Mouse (Mus musculus): ENCODE measurements around the gene Bdh2. TPM values are rescaled to one million over a fixed set of nuclear protein-coding genes. Genes with fewer than 3 reads are reported as not detected.
A peak's percentile ranks its signal among the peaks of the same experiment; 100 is the strongest.

Gene Bdh2
- polyA plus RNA-seq, 1 experiment from 2014 or later, result 5.7 TPM

DNA sequence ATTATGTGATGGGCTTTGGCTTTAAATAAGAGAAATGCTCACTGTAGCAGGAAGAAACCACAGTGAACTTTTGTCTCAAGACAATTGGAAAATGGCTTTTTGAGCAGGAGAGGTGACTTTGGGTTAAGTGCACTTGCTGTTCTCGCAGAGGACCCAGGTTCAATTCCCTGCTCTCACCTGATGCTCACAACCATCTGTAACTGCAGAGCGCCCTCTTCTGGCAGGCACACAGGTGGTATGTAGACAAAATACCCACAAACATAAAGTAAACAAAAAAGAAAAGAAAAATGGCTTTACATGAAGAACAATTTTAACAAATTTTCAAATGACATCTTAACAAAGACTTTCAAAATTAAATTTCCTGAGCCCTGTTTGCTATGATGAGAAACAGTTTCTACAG is 46.6 kb downstream of the Bdh2 start:
- no peak for DNase-seq (ENCODE audit: low spot score, missing footprints)
- 65% methylated on average over 2 of the region's 2 CpGs for WGBS
- H3K4me1 ChIP-seq (ENCODE audit: control insufficient read depth, insufficient read depth, low read length), result peaks cover 4% of the 10 kb centered on the region; the same call in 1 of the 2 replicates

DNA sequence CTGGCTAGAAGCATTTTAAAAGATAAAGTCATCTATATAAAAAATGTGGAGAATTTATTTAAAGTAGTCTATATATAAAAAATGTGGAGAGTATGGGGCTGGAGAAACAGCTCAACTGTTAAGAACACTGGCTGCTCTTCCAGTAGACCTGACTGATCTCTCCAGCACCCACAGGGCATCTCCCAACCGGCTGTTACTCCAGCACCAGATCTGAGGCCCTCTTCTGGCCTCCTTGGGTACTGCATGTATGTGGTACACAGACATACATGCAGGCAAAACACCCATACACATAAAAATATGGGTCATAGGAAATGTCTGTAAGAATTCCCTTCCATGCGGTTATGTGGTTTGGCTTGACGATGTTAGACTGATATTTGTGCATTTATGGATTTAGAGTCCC is 47.5 kb downstream of the Bdh2 start:
- H3K4me2 ChIP-seq, result no peak overlapping the region
- peak; percentile 95 for DNase-seq (ENCODE audit: low spot score, missing footprints)
- no peaks in the 10 kb centered on the region for H3K27me3 ChIP-seq (ENCODE audit: control insufficient read depth, insufficient read depth, low read length)
- ATAC-seq (ENCODE audit: low FRiP score), result no peak
- no peak overlapping the region for H3K4me3 ChIP-seq (ENCODE audit: low read depth, low read length)
- no peak overlapping the region for H3K27ac ChIP-seq (ENCODE audit: low read depth, low read length)
- H3K9ac ChIP-seq (ENCODE audit: low read length), result no peak overlapping the region
- no peaks in the 10 kb centered on the region for H3K36me3 ChIP-seq (ENCODE audit: control insufficient read depth, insufficient read depth, low read length)
- H3K9me3 ChIP-seq (ENCODE audit: control insufficient read depth, low read length), result no peaks in the 10 kb centered on the region
- H3K4me1 ChIP-seq (ENCODE audit: control insufficient read depth, insufficient read depth, low read length), result peaks cover 4% of the 10 kb centered on the region; the same call in 1 of the 2 replicates
- WGBS, result 50% methylated on average over 3 of the region's 3 CpGs

More for the DNA sequence above, 46.6 kb downstream of the Bdh2 start:
- H3K27ac ChIP-seq (ENCODE audit: low read depth, low read length), result no peak overlapping the region
- H3K4me3 ChIP-seq (ENCODE audit: low read depth, low read length), result no peak overlapping the region
- no peak overlapping the region for H3K9ac ChIP-seq (ENCODE audit: low read length)
- H3K4me2 ChIP-seq, result no peak overlapping the region
- no peak for ATAC-seq (ENCODE audit: low FRiP score)
- H3K27me3 ChIP-seq (ENCODE audit: control insufficient read depth, insufficient read depth, low read length), result no peaks in the 10 kb centered on the region
- H3K36me3 ChIP-seq (ENCODE audit: control insufficient read depth, insufficient read depth, low read length), result no peaks in the 10 kb centered on the region
- no peaks in the 10 kb centered on the region for H3K9me3 ChIP-seq (ENCODE audit: control insufficient read depth, low read length)

DNA sequence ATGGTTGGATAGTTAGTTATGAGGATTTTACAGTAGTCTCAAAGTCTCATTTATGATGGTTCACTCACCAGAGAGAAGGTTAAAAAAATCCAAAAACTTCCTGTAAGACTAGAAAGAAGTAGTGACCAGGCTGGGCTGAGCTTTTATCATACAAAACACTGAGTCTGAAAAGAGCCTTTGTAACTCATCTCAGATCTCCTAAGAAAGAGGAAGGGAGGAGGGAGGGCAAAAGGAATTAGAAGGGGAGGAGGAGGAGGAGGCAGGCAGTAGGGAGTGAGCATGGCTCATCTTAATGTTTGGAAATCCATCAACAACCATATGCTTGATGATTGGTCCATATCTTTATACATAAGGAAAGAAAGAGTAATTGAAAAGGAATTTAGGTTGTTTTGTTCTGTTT is 51.7 kb downstream of the Bdh2 start:
- Histone ChIP-seq H3K4me3 (ENCODE audit: low read depth, low read length) (no peak overlapping the region), H3K9me3 (ENCODE audit: control insufficient read depth, low read length) (no peaks in the 10 kb centered on the region), H3K27me3 (ENCODE audit: control insufficient read depth, insufficient read depth, low read length) (no peaks in the 10 kb centered on the region), H3K4me1 (ENCODE audit: control insufficient read depth, insufficient read depth, low read length) (no peaks in the 10 kb centered on the region), H3K36me3 (ENCODE audit: control insufficient read depth, insufficient read depth, low read length) (no peaks in the 10 kb centered on the region), H3K4me2 (no peak overlapping the region), H3K9ac (ENCODE audit: low read length) (no peak overlapping the region), H3K27ac (ENCODE audit: low read depth, low read length) (no peak overlapping the region)
- DNase-seq (ENCODE audit: low spot score, missing footprints) (no peak), ATAC-seq (ENCODE audit: low FRiP score) (no peak)

DNA sequence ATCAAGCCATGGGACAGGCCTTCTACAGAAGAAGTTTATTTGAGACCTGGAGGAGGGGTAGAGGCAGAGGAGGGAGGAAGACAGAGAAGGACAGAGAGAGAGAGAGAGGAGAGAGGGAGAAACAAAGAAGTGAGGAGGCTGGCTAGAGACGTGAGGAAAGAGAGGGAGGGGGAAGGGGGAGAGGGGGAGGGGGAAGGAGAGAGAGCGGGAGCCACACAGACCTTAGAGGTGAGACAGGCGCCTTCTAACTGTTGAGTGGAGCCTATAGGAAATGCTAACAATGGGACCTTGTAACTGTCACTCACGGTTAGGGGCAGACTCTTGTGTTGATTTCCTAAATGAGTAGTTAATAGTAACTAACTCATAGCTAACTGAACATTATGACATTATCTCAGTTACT is 52.7 kb downstream of the Bdh2 start:
- Histone ChIP-seq H3K4me3 (ENCODE audit: low read depth, low read length) (no peak overlapping the region), H3K4me1 (ENCODE audit: control insufficient read depth, insufficient read depth, low read length) (no peaks in the 10 kb centered on the region), H3K27ac (ENCODE audit: low read depth, low read length) (no peak overlapping the region), H3K36me3 (ENCODE audit: control insufficient read depth, insufficient read depth, low read length) (no peaks in the 10 kb centered on the region), H3K9me3 (ENCODE audit: control insufficient read depth, low read length) (no peaks in the 10 kb centered on the region), H3K9ac (ENCODE audit: low read length) (no peak overlapping the region), H3K4me2 (no peak overlapping the region), H3K27me3 (ENCODE audit: control insufficient read depth, insufficient read depth, low read length) (no peaks in the 10 kb centered on the region)
- no peak for DNase-seq (ENCODE audit: low spot score, missing footprints)
- WGBS, result 44% methylated on average over 4 of the region's 4 CpGs
- ATAC-seq (ENCODE audit: low FRiP score), result no peak

DNA sequence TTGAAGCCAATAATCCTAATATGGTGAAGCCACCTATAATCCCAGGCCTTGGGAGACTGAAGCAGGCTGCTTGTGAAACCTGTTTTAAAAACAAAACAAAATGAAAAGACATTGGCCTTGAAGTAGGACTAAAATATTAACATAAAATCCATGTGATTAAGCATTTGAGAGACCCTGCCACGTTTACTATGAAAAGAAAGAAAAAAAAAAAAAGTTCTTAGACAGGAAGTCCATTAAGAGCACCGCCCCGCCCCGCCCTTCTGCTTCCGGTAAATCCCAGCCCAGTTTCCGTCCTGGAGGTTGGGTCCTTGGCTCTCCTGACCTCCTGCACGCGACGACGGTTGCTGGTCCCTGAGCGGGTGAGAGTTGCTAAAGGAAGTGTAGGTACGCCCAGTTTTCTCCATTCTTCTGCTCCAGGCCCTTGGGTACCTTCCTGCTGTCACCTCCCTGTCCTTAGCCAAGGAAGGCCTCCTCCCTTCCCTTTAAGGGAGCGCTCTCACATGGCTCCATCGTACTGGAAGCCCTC is 66.8 kb downstream of the Bdh2 start, which contains the start of gene Slc9b1:
Gene Slc9b1, plus strand, starts transcription at position 291 of the 526 bp plus-strand sequence.
- H3K36me3 ChIP-seq (ENCODE audit: control insufficient read depth, insufficient read depth, low read length), result no peaks in the 10 kb centered on the region
- no peak for DNase-seq (ENCODE audit: low spot score, missing footprints)
- no peak within 1 kb of the TSS for H3K27ac ChIP-seq (ENCODE audit: low read depth, low read length)
- H3K27me3 ChIP-seq (ENCODE audit: control insufficient read depth, insufficient read depth, low read length), result no peaks in the 10 kb centered on the region
- H3K9ac ChIP-seq (ENCODE audit: low read length), result no peak within 1 kb of the TSS
- 82% methylated on average over 14 of the region's 14 CpGs for WGBS
- no peak for ATAC-seq (ENCODE audit: low FRiP score)
- no peaks in the 10 kb centered on the region for H3K4me1 ChIP-seq (ENCODE audit: control insufficient read depth, insufficient read depth, low read length)
- no peak within 1 kb of the TSS for H3K4me3 ChIP-seq (ENCODE audit: low read depth, low read length)
- H3K9me3 ChIP-seq (ENCODE audit: control insufficient read depth, low read length), result no peaks in the 10 kb centered on the region
- H3K4me2 ChIP-seq, result no peak within 1 kb of the TSS

DNA sequence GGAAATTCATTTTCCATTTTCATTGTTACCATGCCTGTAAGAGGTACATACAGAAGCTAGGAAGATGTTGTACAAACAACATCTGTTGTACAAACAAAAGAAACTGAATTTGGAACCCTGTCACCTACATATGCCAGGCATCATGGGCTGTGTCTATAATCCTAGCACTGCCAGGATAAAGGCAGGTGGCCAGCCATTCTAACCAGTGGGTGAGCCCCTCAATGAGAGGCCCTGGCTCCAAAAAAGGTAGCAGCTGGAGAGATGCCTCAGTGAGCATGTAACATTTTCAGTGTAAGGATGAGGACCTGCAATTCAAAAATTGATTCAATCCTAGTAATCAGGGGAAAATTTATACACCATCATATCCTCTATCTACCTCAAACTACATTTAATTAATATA is 68.0 kb downstream of the Bdh2 start:
- no peak for ATAC-seq (ENCODE audit: low FRiP score)
- no peaks in the 10 kb centered on the region for H3K27me3 ChIP-seq (ENCODE audit: control insufficient read depth, insufficient read depth, low read length)

DNA sequence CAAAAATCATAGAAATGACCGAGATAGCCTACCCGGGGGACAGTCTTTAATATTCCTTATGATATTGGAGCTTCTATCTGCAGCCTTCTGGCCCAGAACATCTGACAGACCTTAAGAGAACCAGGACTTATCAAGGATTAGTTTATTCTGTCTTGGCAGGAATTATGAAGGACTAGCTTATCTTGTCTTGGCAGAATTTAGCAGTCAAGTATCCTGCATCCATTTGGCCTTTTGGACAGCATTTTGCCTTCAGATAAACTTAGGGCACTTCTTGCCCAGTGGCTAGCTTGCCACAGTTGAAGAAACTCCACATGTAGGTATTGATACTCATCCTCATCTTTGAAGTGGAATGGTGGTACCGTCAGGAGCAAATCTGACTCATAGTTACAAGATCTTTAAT is 70.8 kb downstream of the Bdh2 start:
- no peaks in the 10 kb centered on the region for H3K27me3 ChIP-seq (ENCODE audit: control insufficient read depth, insufficient read depth, low read length)
- H3K9me3 ChIP-seq (ENCODE audit: control insufficient read depth, low read length), result no peaks in the 10 kb centered on the region
- WGBS, result 91% methylated on average over 3 of the region's 3 CpGs
- no peak for ATAC-seq (ENCODE audit: low FRiP score)
- H3K4me3 ChIP-seq (ENCODE audit: low read depth, low read length), result no peak overlapping the region
- H3K9ac ChIP-seq (ENCODE audit: low read length), result no peak overlapping the region
- no peaks in the 10 kb centered on the region for H3K4me1 ChIP-seq (ENCODE audit: control insufficient read depth, insufficient read depth, low read length)
- H3K4me2 ChIP-seq, result no peak overlapping the region
- H3K36me3 ChIP-seq (ENCODE audit: control insufficient read depth, insufficient read depth, low read length), result no peaks in the 10 kb centered on the region
- no peak overlapping the region for H3K27ac ChIP-seq (ENCODE audit: low read depth, low read length)
- no peak for DNase-seq (ENCODE audit: low spot score, missing footprints)

More for the DNA sequence above, 68.0 kb downstream of the Bdh2 start:
- Histone ChIP-seq H3K27ac (ENCODE audit: low read depth, low read length) (no peak overlapping the region), H3K9me3 (ENCODE audit: control insufficient read depth, low read length) (no peaks in the 10 kb centered on the region), H3K4me3 (ENCODE audit: low read depth, low read length) (no peak overlapping the region), H3K9ac (ENCODE audit: low read length) (no peak overlapping the region), H3K4me2 (no peak overlapping the region), H3K4me1 (ENCODE audit: control insufficient read depth, insufficient read depth, low read length) (no peaks in the 10 kb centered on the region), H3K36me3 (ENCODE audit: control insufficient read depth, insufficient read depth, low read length) (no peaks in the 10 kb centered on the region)
- DNase-seq (ENCODE audit: low spot score, missing footprints), result no peak

Other genes starting within 250 kb of the Bdh2 start
- gene Cenpe, start 68.7 kb upstream of the Bdh2 start, polyA plus RNA-seq (2014; fragmentation: Nextera tagmentation; extraction: Ambion mirVana), result 45.9 and 48.9 TPM in 2 replicates
- 1.3 and 1.9 TPM in 2 replicates for gene Slc9b2, start 26.5 kb downstream of the Bdh2 start, polyA plus RNA-seq (2014; fragmentation: Nextera tagmentation; extraction: Ambion mirVana)
- gene Slc9b1, start 66.8 kb downstream of the Bdh2 start, polyA plus RNA-seq (2014; fragmentation: Nextera tagmentation; extraction: Ambion mirVana), result 0.30 TPM in 1 of 2 replicates, not detected in the other
- gene Cisd2, start 142.7 kb downstream of the Bdh2 start, polyA plus RNA-seq (2014; fragmentation: Nextera tagmentation; extraction: Ambion mirVana), result 85.5 and 90.0 TPM in 2 replicates
- 693 and 733 TPM in 2 replicates for gene Ube2d3, start 156.9 kb downstream of the Bdh2 start, polyA plus RNA-seq (2014; fragmentation: Nextera tagmentation; extraction: Ambion mirVana)
- gene Manba, start 204.4 kb downstream of the Bdh2 start, polyA plus RNA-seq (2014; fragmentation: Nextera tagmentation; extraction: Ambion mirVana), result 4.4 and 5.8 TPM in 2 replicates